Mouse (Mus musculus): Measurements from ENCODE around the gene Flna.
A peak's percentile ranks its signal among the peaks of the same experiment; 100 is the strongest.
"Not testable (repeated sequence)": the region's sequence is repeated elsewhere in the genome, so short reads cannot be mapped to it uniquely, and the experiment has no call there.

Flna gene

GRCm38 (mm10) chrX:74245687-74246086 lies 3.9 kb downstream of the Flna start:
- peak; percentile 84 to 89 for DNase-seq

GRCm38 (mm10) chrX:74245107-74245506 lies 4.5 kb downstream of the Flna start:
- no peak for DNase-seq

GRCm38 (mm10) chrX:74244614-74245083 lies 5.0 kb downstream of the Flna start:
- DNase-seq, result peak; percentile 71 to 73

- peak; percentile 66 to 70 for DNase-seq
These were observed 5.8 kb downstream of the Flna start for GRCm38 (mm10) chrX:74243807-74244206.

GRCm38 (mm10) chrX:74243396-74243795 lies 6.2 kb downstream of the Flna start:
- peak; percentile 52 to 58 for DNase-seq

- DNase-seq, result no peak
These were observed 9.3 kb downstream of the Flna start for GRCm38 (mm10) chrX:74240332-74240731.

- no peak for DNase-seq
These were observed 16.4 kb downstream of the Flna start for GRCm38 (mm10) chrX:74233196-74233595.

- no peak for DNase-seq
These were observed 19.6 kb downstream of the Flna start for GRCm38 (mm10) chrX:74230038-74230437.

- not testable (repeated sequence) for DNase-seq
These were observed 29.5 kb downstream of the Flna start for GRCm38 (mm10) chrX:74220099-74220498.

- DNase-seq, result peak; percentile 30 to 52
These were observed 30.2 kb downstream of the Flna start for GRCm38 (mm10) chrX:74219449-74219848.

- DNase-seq, result no peak
These were observed 31.1 kb downstream of the Flna start for GRCm38 (mm10) chrX:74218496-74218895.

GRCm38 (mm10) chrX:74203556-74203955 lies 46.1 kb downstream of the Flna start:
- no peak for DNase-seq

GRCm38 (mm10) chrX:74176959-74177358 lies 72.7 kb downstream of the Flna start, which contains the start of gene Tktl1:
Tktl1 (plus strand) TSS chrX:74177259.
- no peak for DNase-seq
